Mouse (Mus musculus) left cerebral cortex, postnatal 14 days (tissue): ENCODE results near the gene Cnot6l. TPM values are rescaled to one million over a fixed set of nuclear protein-coding genes. Genes with fewer than 3 reads are reported as not detected.

Source experiments
- DNase-seq, 2 experiments: peaks; one replicate each; pipeline ENCODE4 v3.0.0; 2021 to 2022; ENCODE audit warnings: low spot score in 2 of 2, mixed read lengths in 1 of 2
- intact Hi-C: fragments of 180-260 bp; cut with DNase I; formaldehyde crosslinking; loops from one replicate; pipeline ENCODE4 v1.15.1; 2025
- long read RNA-seq, 2 experiments: library from polyadenylated mRNA; stranded (forward); transcript quantifications; one replicate each; pipeline ENCODE4 v2.0.0; 2021
- total RNA-seq, 2 experiments: library from RNA; stranded (reverse); gene quantifications; 2 replicates each; pipeline ENCODE4 v1.2.3; 2021

The Cnot6l gene
- 10 to 100 TPM; 67.1 to 69.6 TPM for total RNA-seq
- long read RNA-seq, experiment 1, full-length matches to known transcripts: 1 of 5 reads
- long read RNA-seq, experiment 1, partial matches to known transcripts: 1 of 5 reads
- long read RNA-seq, experiment 1, other reads (novel, unspliced or antisense): 3 of 5 reads
- long read RNA-seq, experiment 2, partial matches to known transcripts: 0 of 2 reads
- long read RNA-seq, experiment 2, other reads (novel, unspliced or antisense): 2 of 2 reads

- intact Hi-C loops: no loop called here
- DNase-seq: peak in 1 of 2 experiments; percentile 21
Measured at GRCm38 (mm10) chr5:96164021-96164411, at the start of gene Cnot6l. Gene Cnot6l (minus strand): TSS chr5:96164171.

- intact Hi-C loops: loop anchor here (2.0 kb wide), 1 partner anchor 47 kb away; no protein-coding TSS in a partner anchor
- peak; percentile 92 to 93 for DNase-seq
Measured at GRCm38 (mm10) chr5:96209916-96210583, 46.1 kb upstream of the Cnot6l start.

- intact Hi-C loops: loop anchor here (2.0 kb wide), 1 partner anchor 47 kb away; no protein-coding TSS in a partner anchor
- peak; percentile 6 to 19 for DNase-seq
Measured at GRCm38 (mm10) chr5:96209459-96209858, 45.5 kb upstream of the Cnot6l start, which contains the start of gene Mrpl1. Gene Mrpl1 (plus strand): TSS chr5:96209493.

GRCm38 (mm10) chr5:96208543-96208942 lies 44.6 kb upstream of the Cnot6l start:
- intact Hi-C loops: loop anchor here (2.0 kb wide), 1 partner anchor 46 kb away; no protein-coding TSS in a partner anchor
- no peak for DNase-seq

- intact Hi-C loops: no loop called here
- DNase-seq: no peak
Measured at GRCm38 (mm10) chr5:96207531-96207930, 43.6 kb upstream of the Cnot6l start.

GRCm38 (mm10) chr5:96206897-96207296 lies 42.9 kb upstream of the Cnot6l start:
- intact Hi-C loops: no loop called here
- DNase-seq: peak in 1 of 2 experiments; percentile 32

GRCm38 (mm10) chr5:96201462-96202154 lies 37.6 kb upstream of the Cnot6l start:
- intact Hi-C loops: no loop called here
- DNase-seq: no peak

GRCm38 (mm10) chr5:96200269-96200668 lies 36.3 kb upstream of the Cnot6l start:
- DNase-seq: no peak
- intact Hi-C loops: no loop called here

GRCm38 (mm10) chr5:96198271-96198670 lies 34.3 kb upstream of the Cnot6l start:
- intact Hi-C loops: no loop called here
- DNase-seq: no peak

GRCm38 (mm10) chr5:96196547-96197052 lies 32.6 kb upstream of the Cnot6l start:
- intact Hi-C loops: no loop called here
- DNase-seq: no peak

GRCm38 (mm10) chr5:96191251-96191650 lies 27.3 kb upstream of the Cnot6l start:
- DNase-seq: no peak
- intact Hi-C loops: no loop called here

- intact Hi-C loops: no loop called here
- no peak for DNase-seq
Measured at GRCm38 (mm10) chr5:96189761-96190160, 25.8 kb upstream of the Cnot6l start.

GRCm38 (mm10) chr5:96183987-96184386 lies 20.0 kb upstream of the Cnot6l start:
- no peak for DNase-seq
- intact Hi-C loops: no loop called here

- no peak for DNase-seq
- intact Hi-C loops: no loop called here
Measured at GRCm38 (mm10) chr5:96183211-96183610, 19.2 kb upstream of the Cnot6l start.

- intact Hi-C loops: no loop called here
- no peak for DNase-seq
Measured at GRCm38 (mm10) chr5:96176879-96177358, 12.9 kb upstream of the Cnot6l start.

- intact Hi-C loops: no loop called here
- DNase-seq: no peak
Measured at GRCm38 (mm10) chr5:96176121-96176520, 12.2 kb upstream of the Cnot6l start.

GRCm38 (mm10) chr5:96171765-96172164 lies 7.8 kb upstream of the Cnot6l start:
- intact Hi-C loops: no loop called here
- DNase-seq: no peak

GRCm38 (mm10) chr5:96170443-96170842 lies 6.5 kb upstream of the Cnot6l start:
- intact Hi-C loops: no loop called here
- no peak for DNase-seq

- intact Hi-C loops: no loop called here
- DNase-seq: no peak
Measured at GRCm38 (mm10) chr5:96166761-96167160, 2.8 kb upstream of the Cnot6l start.
